Comparison of ENCODE assay signal across 13 mouse cellular contexts in genomic region chr15:101459283-101459682, GRCm38 (mm10). TPM values are rescaled to one million over a fixed set of nuclear protein-coding genes. Genes with fewer than 3 reads are reported as not detected.
A peak's percentile ranks its signal among the peaks of the same experiment; 100 is the strongest.
DNase-seq lines count a peak whose midpoint lies in the region; ATAC-seq and TF ChIP-seq lines count a peak whose summit lies in the region.
"Had no signal": no experiment of that assay in that cellular context is flagged by ENCODE, and none has a peak within 500 bp of the region (broad histone marks: within the 10 kb centered on the region; RNA-seq: fewer than 3 reads in every experiment).

No protein-coding gene starts in this region.

- H3K27me3 ChIP-seq in hindbrain, postnatal 0 days (ENCODE audit: insufficient read depth, low read length): no peaks in the 10 kb centered on the region
- no peaks in the 10 kb centered on the region for H3K27me3 ChIP-seq in hindbrain, embryonic 14.5 days (ENCODE audit: control insufficient read depth, insufficient read depth, low read length)
- no peaks in the 10 kb centered on the region for H3K27me3 ChIP-seq in neural tube, embryonic 15.5 days (replicated peaks)
- no peaks in the 10 kb centered on the region for H3K27me3 ChIP-seq in stomach, postnatal 0 days (ENCODE audit: control insufficient read depth, insufficient read depth, low read length)
- H3K27me3 ChIP-seq: hindbrain, embryonic 12.5 days; limb, embryonic 15.5 days had no signal

- DNase-seq in hindbrain, postnatal 0 days (ENCODE audit: low spot score): no peak
- DNase-seq in hindbrain, embryonic 14.5 days (ENCODE audit: low spot score): no peak
- DNase-seq in neural tube, embryonic 10.5 days (ENCODE audit: extremely low spot score, low spot score): peak; percentile 20
- peak; percentile 12 for DNase-seq in ES-CJ7 (ENCODE audit: low read depth, low spot score)
- DNase-seq in stomach, postnatal 0 days (ENCODE audit: low spot score): peak; percentile 25
- no peak for DNase-seq in spleen, postnatal 14 days (ENCODE audit: low spot score in 2 of 2)
- DNase-seq: lung, postnatal 4 days had no signal

- H3K9ac ChIP-seq in hindbrain, postnatal 0 days (replicated peaks; ENCODE audit: low read length): no peak overlapping the region
- no peak overlapping the region for H3K9ac ChIP-seq in hindbrain, embryonic 14.5 days
- no peak overlapping the region for H3K9ac ChIP-seq in neural tube, embryonic 15.5 days (replicated peaks)
- no peak overlapping the region for H3K9ac ChIP-seq in stomach, postnatal 0 days (ENCODE audit: low read length)
- H3K9ac ChIP-seq: heart, embryonic 12.5 days; hindbrain, embryonic 12.5 days; limb, embryonic 15.5 days had no signal

- H3K4me1 ChIP-seq in hindbrain, postnatal 0 days (ENCODE audit: insufficient read depth, low read length): peaks cover 4% of the 10 kb centered on the region; the same call in 1 of the 2 replicates
- 0 out of 2 replicates have a peak, but pooled peaks cover 5% of the 10 kb centered on the region for H3K4me1 ChIP-seq in hindbrain, embryonic 14.5 days (replicated peaks; ENCODE audit: control insufficient read depth, insufficient read depth, low read length)
- peaks cover 7% of the 10 kb centered on the region for H3K4me1 ChIP-seq in neural tube, embryonic 15.5 days
- H3K4me1 ChIP-seq in stomach, postnatal 0 days (replicated peaks; ENCODE audit: control insufficient read depth, insufficient read depth): no peaks in the 10 kb centered on the region
- H3K4me1 ChIP-seq: heart, embryonic 12.5 days; limb, embryonic 15.5 days had no signal

- no peaks in the 10 kb centered on the region for H3K36me3 ChIP-seq in hindbrain, postnatal 0 days (ENCODE audit: insufficient read depth, low read length)
- H3K36me3 ChIP-seq in hindbrain, embryonic 14.5 days (replicated peaks; ENCODE audit: control insufficient read depth, insufficient read depth): no peaks in the 10 kb centered on the region
- H3K36me3 ChIP-seq in neural tube, embryonic 15.5 days: no peaks in the 10 kb centered on the region
- H3K36me3 ChIP-seq in stomach, postnatal 0 days (ENCODE audit: control insufficient read depth, insufficient read depth, low read length): no peaks in the 10 kb centered on the region
- H3K36me3 ChIP-seq: heart, embryonic 12.5 days; hindbrain, embryonic 12.5 days; limb, embryonic 15.5 days had no signal

- no peak overlapping the region for H3K4me3 ChIP-seq in hindbrain, postnatal 0 days (ENCODE audit: low read length)
- no peak overlapping the region for H3K4me3 ChIP-seq in hindbrain, embryonic 14.5 days (replicated peaks; ENCODE audit: low read length)
- H3K4me3 ChIP-seq in neural tube, embryonic 15.5 days (replicated peaks): no peak overlapping the region
- no peak overlapping the region for H3K4me3 ChIP-seq in stomach, postnatal 0 days (ENCODE audit: low read depth, low read length)
- H3K4me3 ChIP-seq: heart, embryonic 12.5 days; hindbrain, embryonic 12.5 days; limb, embryonic 15.5 days had no signal

- 83% methylated on average over 14 of the region's 14 CpGs for WGBS in hindbrain, postnatal 0 days
- 84% methylated on average over 14 of the region's 14 CpGs for WGBS in hindbrain, embryonic 14.5 days
- 86% methylated on average over 14 of the region's 14 CpGs for WGBS in neural tube, embryonic 15.5 days
- WGBS in stomach, postnatal 0 days: 77% methylated on average over 14 of the region's 14 CpGs

- TF ChIP-seq CTCF in hindbrain, postnatal 0 days (IDR thresholded peaks at IDR 0.05; ENCODE audit: low read depth): peak; percentile 46
- TF ChIP-seq CTCF in stomach, postnatal 0 days (IDR thresholded peaks at IDR 0.05; ENCODE audit: low read depth): peak; percentile 33; the same call in 1 of the 2 replicates

- TF ChIP-seq EP300 in stomach, postnatal 0 days (optimal IDR thresholded peaks at IDR 0.05): no peak

- no peaks in the 10 kb centered on the region for H3K9me3 ChIP-seq in hindbrain, postnatal 0 days (ENCODE audit: low read length)
- 0 out of 2 replicates have a peak, but pooled peaks cover 8% of the 10 kb centered on the region for H3K9me3 ChIP-seq in hindbrain, embryonic 14.5 days (ENCODE audit: control insufficient read depth, low read length)
- 0 out of 2 replicates have a peak, but pooled peaks cover 3% of the 10 kb centered on the region for H3K9me3 ChIP-seq in neural tube, embryonic 15.5 days (replicated peaks)
- H3K9me3 ChIP-seq in stomach, postnatal 0 days (ENCODE audit: control insufficient read depth, low read length): no peaks in the 10 kb centered on the region
- H3K9me3 ChIP-seq: hindbrain, embryonic 12.5 days; limb, embryonic 15.5 days had no signal

- no peak overlapping the region for H3K4me2 ChIP-seq in hindbrain, postnatal 0 days (ENCODE audit: low read depth, low read length)
- no peak overlapping the region for H3K4me2 ChIP-seq in hindbrain, embryonic 14.5 days (replicated peaks)
- no peak overlapping the region for H3K4me2 ChIP-seq in neural tube, embryonic 15.5 days
- H3K4me2 ChIP-seq in stomach, postnatal 0 days (replicated peaks; ENCODE audit: low read depth): no peak overlapping the region
- H3K4me2 ChIP-seq: heart, embryonic 12.5 days; hindbrain, embryonic 12.5 days; limb, embryonic 15.5 days had no signal

- no peak for ATAC-seq in hindbrain, postnatal 0 days
- no peak for ATAC-seq in hindbrain, embryonic 14.5 days (ENCODE audit: low FRiP score)
- ATAC-seq in neural tube, embryonic 15.5 days (ENCODE audit: low FRiP score): no peak
- no peak for ATAC-seq in stomach, postnatal 0 days (ENCODE audit: low FRiP score, low TSS enrichment)

- no peak overlapping the region for H3K27ac ChIP-seq in hindbrain, postnatal 0 days
- no peak overlapping the region for H3K27ac ChIP-seq in hindbrain, embryonic 14.5 days
- no peak overlapping the region for H3K27ac ChIP-seq in neural tube, embryonic 15.5 days (replicated peaks)
- no peak overlapping the region for H3K27ac ChIP-seq in stomach, postnatal 0 days (replicated peaks)
- H3K27ac ChIP-seq: hindbrain, embryonic 12.5 days; limb, embryonic 15.5 days had no signal

RNA-seq across cellular contexts. Expression of gene Krt81, which starts 4.3 kb away (rescaled TPM):
- not detected in 2 replicates for total RNA-seq in hindbrain, postnatal 0 days (2014; rRNA removed)
- polyA plus RNA-seq in hindbrain, postnatal 0 days (2015; fragmentation: Nextera tagmentation; extraction: Ambion mirVana): 0.09 TPM in 1 of 2 replicates, not detected in the other
- polyA plus RNA-seq in hindbrain, embryonic 14.5 days (2014; fragmentation: Nextera tagmentation; extraction: Ambion mirVana): not detected in 2 replicates
- not detected in 2 replicates for polyA plus RNA-seq in neural tube, embryonic 15.5 days (2015; fragmentation: Nextera tagmentation; extraction: Ambion mirVana)
- polyA plus RNA-seq in stomach, postnatal 0 days (2015; fragmentation: Nextera tagmentation; extraction: Ambion mirVana): not detected in 2 replicates
- total RNA-seq: left cerebral cortex, adult 18-20 months had no signal
- polyA plus RNA-seq: heart, embryonic 12.5 days; hindbrain, embryonic 12.5 days; kidney, embryonic 16.5 days had no signal

RNA-seq across cellular contexts. Expression of gene Krt88, which starts 11.7 kb away (rescaled TPM):
- total RNA-seq in hindbrain, postnatal 0 days (2014; rRNA removed): not detected in 2 replicates
- polyA plus RNA-seq in hindbrain, postnatal 0 days (2015; fragmentation: Nextera tagmentation; extraction: Ambion mirVana): 0.16 TPM in 1 of 2 replicates, not detected in the other
- polyA plus RNA-seq in hindbrain, embryonic 14.5 days (2014; fragmentation: Nextera tagmentation; extraction: Ambion mirVana): not detected in 2 replicates
- polyA plus RNA-seq in neural tube, embryonic 15.5 days (2015; fragmentation: Nextera tagmentation; extraction: Ambion mirVana): not detected in 2 replicates
- polyA plus RNA-seq in stomach, postnatal 0 days (2015; fragmentation: Nextera tagmentation; extraction: Ambion mirVana): 0.15 TPM in 1 of 2 replicates, not detected in the other
- total RNA-seq: left cerebral cortex, adult 18-20 months had no signal
- polyA plus RNA-seq: heart, embryonic 12.5 days; hindbrain, embryonic 12.5 days; kidney, embryonic 16.5 days; limb, embryonic 15.5 days had no signal

RNA-seq across cellular contexts. Expression of gene Krt86, which starts 14.0 kb away (rescaled TPM):
- 0.05 TPM in 1 of 2 replicates, not detected in the other for total RNA-seq in hindbrain, postnatal 0 days (2014; rRNA removed)
- polyA plus RNA-seq in hindbrain, postnatal 0 days (2015; fragmentation: Nextera tagmentation; extraction: Ambion mirVana): 0.26 and 0.34 TPM in 2 replicates
- 0.09 TPM in 1 of 2 replicates, not detected in the other for polyA plus RNA-seq in hindbrain, embryonic 14.5 days (2014; fragmentation: Nextera tagmentation; extraction: Ambion mirVana)
- polyA plus RNA-seq in neural tube, embryonic 15.5 days (2015; fragmentation: Nextera tagmentation; extraction: Ambion mirVana): 0.11 TPM in 1 of 2 replicates, not detected in the other
- polyA plus RNA-seq in stomach, postnatal 0 days (2015; fragmentation: Nextera tagmentation; extraction: Ambion mirVana): 0.05 TPM in 1 of 2 replicates, not detected in the other
- total RNA-seq: left cerebral cortex, adult 18-20 months had no signal
- polyA plus RNA-seq: heart, embryonic 12.5 days; hindbrain, embryonic 12.5 days; kidney, embryonic 16.5 days had no signal

RNA-seq across cellular contexts. Expression of gene Krt87, which starts 20.7 kb away (rescaled TPM):
- total RNA-seq in hindbrain, postnatal 0 days (2014; rRNA removed): 0.75 and 1.5 TPM in 2 replicates
- 0.69 and 0.96 TPM in 2 replicates for polyA plus RNA-seq in hindbrain, postnatal 0 days (2015; fragmentation: Nextera tagmentation; extraction: Ambion mirVana)
- polyA plus RNA-seq in hindbrain, embryonic 14.5 days (2014; fragmentation: Nextera tagmentation; extraction: Ambion mirVana): 0.40 and 0.50 TPM in 2 replicates
- 0.51 and 0.78 TPM in 2 replicates for polyA plus RNA-seq in neural tube, embryonic 15.5 days (2015; fragmentation: Nextera tagmentation; extraction: Ambion mirVana)
- 0.23 and 0.24 TPM in 2 replicates for polyA plus RNA-seq in stomach, postnatal 0 days (2015; fragmentation: Nextera tagmentation; extraction: Ambion mirVana)
- polyA plus RNA-seq: heart, embryonic 12.5 days had no signal

RNA-seq across cellular contexts. Expression of gene Krt83, which starts 32.0 kb away (rescaled TPM):
- not detected in 2 replicates for total RNA-seq in hindbrain, postnatal 0 days (2014; rRNA removed)
- polyA plus RNA-seq in hindbrain, postnatal 0 days (2015; fragmentation: Nextera tagmentation; extraction: Ambion mirVana): not detected in 2 replicates
- polyA plus RNA-seq in hindbrain, embryonic 14.5 days (2014; fragmentation: Nextera tagmentation; extraction: Ambion mirVana): not detected in 2 replicates
- not detected in 2 replicates for polyA plus RNA-seq in neural tube, embryonic 15.5 days (2015; fragmentation: Nextera tagmentation; extraction: Ambion mirVana)
- polyA plus RNA-seq in stomach, postnatal 0 days (2015; fragmentation: Nextera tagmentation; extraction: Ambion mirVana): 0.16 TPM in 1 of 2 replicates, not detected in the other
- total RNA-seq: left cerebral cortex, adult 18-20 months had no signal
- polyA plus RNA-seq: heart, embryonic 12.5 days; hindbrain, embryonic 12.5 days; kidney, embryonic 16.5 days had no signal

Comparison
In these comparisons a context has a peak if more than half of its experiments do, and no peak if none do; other contexts are left out.
1. DNase-seq: peak in neural tube, embryonic 10.5 days (single experiment), ES-CJ7 (single experiment) and stomach, postnatal 0 days (single experiment); none in hindbrain, postnatal 0 days (single experiment), hindbrain, embryonic 14.5 days (single experiment) and spleen, postnatal 14 days (0 of 2).